Mouse (Mus musculus) cerebellum, postnatal 25 days (tissue): ENCODE results near the gene Fbxo44.
A peak's percentile ranks its signal among the peaks of the same experiment; 100 is the strongest.

Source experiments
- DNase-seq, 2 experiments: peaks; one replicate each; pipeline ENCODE4 v3.0.0; 2021; ENCODE audit warnings: mixed read lengths in 2 of 2

Gene Fbxo44

DNA sequence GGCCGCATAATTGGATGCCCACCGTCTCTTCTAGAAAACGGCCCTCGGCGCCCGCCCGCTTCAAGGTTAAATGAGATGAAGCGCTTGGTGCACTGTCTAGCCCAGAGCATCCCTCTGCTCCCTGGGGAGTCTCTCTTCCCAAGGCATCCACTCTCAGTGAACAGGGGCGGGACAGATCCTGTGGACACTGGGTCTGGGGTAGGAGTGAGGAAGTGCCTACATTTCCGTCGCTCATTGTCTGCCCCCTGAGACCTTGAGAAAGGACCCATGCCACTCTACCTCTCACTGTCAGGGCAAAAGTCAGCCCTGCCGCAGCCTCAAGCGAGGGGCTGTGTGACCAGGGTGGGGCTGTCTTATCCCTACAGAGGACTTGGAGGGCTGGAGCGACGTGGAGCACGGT is 4.2 kb upstream of the Fbxo44 start:
- DNase-seq = no peak

DNA sequence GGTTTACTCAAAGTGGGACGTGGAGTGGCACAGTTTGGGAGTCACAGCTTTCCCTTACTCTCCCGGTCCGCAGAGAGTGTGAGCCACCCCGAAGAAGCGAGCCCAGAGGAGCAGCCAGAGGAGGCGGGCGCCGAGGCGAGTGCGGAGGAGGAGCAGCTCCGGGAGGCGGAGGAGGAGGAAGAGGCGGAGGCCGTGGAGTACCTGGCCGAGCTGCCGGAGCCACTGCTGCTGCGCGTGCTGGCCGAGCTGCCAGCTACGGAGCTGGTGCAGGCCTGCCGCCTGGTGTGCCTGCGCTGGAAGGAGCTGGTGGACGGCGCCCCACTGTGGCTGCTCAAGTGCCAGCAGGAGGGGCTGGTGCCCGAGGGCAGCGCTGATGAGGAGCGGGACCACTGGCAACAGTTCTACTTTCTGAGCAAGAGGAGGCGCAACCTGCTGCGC is 3.7 kb upstream of the Fbxo44 start:
- peak; percentile 69 to 77 for DNase-seq

DNA sequence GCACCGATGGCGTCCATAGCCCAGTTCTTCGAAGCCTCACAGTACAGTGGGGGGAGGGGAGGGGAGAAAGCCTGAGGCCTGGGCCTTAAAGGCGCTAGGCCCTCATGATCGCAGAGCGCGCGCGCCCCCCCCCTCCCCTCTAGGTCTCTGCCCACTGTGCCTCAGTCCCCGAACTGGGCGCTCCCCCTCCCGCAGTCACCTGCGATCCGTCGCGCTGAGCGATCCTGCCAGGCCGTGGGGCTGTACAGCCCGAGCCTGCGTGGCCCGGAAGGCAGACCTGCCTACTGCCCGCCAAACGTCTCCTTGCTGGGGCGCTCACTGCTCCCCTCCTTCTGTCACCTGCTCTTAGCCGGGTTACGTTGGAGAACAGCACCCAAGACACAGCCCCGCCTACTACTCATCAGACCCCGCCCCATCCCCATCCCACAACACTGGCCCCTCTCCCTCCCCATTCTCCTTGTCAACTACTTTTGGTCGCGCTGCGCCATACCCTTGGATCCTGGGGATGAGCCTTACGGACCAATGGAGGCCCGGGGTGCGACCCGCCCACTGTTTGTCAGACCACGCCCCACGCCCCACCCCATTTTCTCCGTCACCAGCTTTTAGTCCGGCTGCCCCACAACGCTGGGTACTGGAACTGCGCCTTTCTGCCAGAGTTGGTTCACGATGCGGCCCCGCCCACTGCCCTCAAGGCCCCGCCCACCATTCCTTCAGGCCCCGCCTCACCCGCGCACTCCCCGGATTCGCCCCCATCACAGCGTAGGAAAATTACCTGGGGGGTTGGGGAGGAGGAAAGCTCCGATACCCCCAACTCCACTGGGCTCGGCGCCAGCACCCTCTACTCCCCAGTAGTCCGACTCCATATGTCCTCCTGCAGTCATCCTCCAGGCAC is 492 bp downstream of the Fbxo44 start:
- DNase-seq = peak; percentile 98

DNA sequence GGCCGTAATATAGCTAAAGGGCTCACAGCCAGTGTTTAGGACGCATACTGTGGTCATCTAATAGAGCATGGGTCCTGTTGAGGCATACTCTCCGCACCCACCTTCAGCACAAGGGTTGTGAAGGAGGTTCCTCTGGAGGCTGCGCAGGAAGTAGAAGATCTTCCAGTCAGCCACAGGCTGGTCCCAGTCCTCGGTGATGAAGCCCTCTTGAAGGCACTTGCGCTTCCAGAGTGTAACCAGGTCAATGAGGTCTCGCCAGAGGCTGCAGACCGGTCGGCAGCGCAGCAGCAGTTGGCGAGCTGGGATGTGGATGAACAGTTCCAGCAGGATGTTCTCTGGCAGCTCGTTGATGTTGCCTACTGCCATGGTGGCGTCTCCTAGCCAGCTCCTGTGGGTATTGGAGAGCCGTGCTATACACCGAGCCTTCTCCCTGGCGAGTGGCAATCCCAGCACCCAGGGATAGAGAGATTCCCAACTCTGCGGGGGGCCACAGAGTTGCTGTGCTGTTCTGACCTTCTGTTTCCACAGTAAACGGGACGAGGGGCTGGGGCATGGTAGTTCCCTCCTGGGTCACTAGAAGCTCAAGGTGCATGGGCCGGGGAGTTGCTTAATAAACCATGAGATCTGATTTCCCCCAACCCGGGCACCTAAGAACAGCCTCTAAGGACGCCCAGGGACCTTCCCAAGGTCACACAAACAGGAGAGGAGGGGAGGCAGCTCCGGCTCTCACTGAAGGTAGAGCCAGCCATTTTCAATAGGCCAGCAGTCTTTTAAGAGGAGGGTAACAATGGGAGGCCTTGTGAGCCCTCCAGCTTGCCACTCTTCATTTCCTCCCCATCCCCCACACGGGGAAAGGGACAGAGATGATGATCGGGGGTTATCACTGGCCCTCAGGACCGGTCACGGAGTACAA is 1.6 kb downstream of the Fbxo44 start:
- peak; percentile 66 for DNase-seq

DNA sequence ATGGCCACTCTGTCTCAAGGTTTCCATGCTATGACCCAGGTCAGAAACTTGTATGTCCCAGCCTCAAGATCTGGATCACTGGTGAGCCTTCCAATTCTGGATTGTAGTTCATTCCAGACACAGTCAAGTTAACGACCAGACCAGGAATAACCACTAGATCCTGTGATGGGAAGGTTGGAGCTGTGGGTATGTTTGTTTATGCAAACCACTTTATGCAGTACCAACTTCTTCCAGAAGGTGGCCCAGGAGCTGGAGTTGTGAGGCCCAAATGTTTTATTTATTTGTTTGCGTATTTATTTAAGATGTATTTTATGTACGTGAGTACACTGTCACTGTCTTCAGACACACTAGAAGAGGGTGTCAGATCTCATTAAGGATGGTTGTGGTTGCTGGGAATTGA is 5.3 kb downstream of the Fbxo44 start:
- peak in 1 of 2 experiments; percentile 76 for DNase-seq

DNA sequence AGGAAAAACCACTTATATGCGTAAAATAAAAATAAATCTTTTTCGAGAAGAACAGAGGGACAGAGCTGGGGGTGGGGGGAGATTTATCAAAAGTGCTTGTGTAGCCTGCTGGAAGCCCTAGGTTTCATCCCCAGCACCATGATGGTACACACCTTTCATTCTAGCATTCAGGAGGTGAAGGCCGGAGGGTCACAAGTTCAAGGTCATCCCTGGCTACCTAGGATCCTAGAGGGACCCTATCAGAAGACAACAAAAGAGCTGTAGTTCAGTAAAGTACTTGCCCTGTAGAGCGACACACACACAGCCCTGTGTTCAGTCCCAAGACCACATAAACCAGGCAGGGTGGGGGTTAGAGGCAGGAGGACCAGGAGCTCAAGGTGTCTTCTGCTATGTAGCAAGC is 6.3 kb downstream of the Fbxo44 start:
- no peak for DNase-seq

DNA sequence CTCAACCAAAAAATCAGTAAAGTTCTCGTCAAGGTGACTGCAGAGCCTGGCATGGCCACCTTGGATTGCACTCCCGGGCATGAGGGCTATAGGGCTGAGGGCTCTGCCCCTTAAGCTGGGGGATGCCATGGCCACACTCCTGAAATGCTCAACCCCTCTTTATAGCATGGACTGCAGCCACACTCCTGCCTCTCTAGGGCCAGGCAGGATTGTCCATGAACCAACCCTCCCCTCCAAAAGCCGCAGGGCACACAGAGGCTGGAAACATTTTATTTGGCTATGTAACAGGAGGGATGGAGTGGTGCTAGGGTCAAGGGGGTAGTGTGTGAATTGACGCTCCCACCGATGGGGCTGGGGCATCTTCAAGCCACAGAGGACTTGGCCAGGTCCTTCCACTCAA is 7.7 kb downstream of the Fbxo44 start:
- no peak for DNase-seq

DNA sequence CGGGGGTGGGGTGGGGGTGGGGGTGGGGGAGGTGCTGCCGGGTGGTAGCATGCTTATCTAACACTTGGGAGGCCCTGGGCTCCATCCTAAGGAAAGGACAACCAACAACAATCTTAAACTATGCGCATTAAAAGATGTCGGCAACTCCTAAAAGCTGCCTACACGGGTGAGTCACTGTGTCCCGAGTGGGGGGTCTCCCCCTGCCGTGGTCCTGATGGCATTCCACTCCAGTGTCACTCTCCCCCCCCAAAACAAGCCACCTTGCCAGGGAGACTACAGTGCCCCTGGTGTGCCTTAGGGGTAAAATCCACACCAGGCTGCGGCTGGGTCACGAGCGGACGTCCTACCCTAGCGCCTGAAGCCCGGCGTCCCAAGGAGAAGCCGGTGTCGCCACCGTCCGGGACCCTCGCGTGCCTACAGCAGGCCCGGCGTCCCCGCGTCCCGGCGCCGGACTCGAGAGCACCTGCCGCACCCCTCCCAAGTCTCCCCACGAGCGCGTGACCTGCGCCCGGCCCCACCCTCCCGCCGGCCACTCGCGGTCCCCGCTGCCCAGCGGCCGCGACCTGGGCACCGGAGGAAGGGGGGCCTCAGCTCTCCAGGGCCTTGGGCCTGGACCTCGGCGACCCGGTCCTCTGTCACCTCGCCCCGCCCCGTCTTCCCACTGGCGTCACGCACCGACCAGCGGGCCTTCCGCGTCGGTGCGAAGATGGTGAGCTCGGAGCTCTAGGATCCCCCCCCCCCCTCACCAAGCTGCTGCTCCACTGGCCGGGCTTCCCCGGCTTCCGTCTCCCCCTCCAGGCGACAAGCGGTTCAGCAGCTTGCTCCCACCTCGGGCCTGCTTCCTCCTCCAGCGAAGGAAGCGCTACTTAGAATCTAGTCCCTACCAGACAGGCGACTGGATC is 8.8 kb downstream of the Fbxo44 start, which contains the start of gene Fbxo6:
Gene Fbxo6, minus strand, starts transcription at position 874 of the 902 bp plus-strand sequence.
- DNase-seq = peak; percentile 89 to 92

DNA sequence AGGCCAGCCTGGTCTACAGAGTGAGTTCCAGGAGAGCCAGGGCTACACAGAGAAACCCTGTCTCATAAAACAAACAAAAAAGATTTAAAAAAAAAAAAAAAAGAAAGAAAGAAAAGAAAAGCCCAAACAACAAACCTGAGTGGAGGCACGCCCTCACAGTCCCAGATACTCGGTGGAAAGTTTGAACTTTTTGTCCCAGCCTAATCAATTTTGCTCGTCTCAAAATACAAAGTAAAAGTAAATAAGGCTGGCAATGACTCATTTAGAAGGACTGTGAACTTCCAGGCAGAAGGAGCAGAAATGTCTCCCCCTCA is 9.4 kb downstream of the Fbxo44 start:
- DNase-seq = no peak

DNA sequence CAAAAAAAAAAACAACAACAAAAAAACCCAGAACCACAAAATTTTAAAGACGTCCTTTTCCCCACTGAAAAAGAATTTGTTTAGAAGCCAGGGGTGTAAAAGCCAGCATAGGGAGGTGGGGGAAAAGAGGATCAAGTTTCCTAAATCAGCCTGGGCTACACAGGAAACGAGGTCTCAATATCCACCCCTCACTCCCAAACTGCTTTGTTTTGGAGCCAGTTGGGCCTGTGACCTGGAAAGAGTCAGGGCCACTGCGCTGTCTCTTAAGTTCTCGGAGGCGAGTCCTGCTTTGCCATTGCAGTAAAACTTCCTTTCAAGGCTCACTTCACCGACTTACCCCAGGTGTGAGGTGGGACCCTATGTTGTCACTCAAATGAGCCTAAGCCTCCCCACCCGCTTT is 10.0 kb downstream of the Fbxo44 start:
- DNase-seq = no peak

DNA sequence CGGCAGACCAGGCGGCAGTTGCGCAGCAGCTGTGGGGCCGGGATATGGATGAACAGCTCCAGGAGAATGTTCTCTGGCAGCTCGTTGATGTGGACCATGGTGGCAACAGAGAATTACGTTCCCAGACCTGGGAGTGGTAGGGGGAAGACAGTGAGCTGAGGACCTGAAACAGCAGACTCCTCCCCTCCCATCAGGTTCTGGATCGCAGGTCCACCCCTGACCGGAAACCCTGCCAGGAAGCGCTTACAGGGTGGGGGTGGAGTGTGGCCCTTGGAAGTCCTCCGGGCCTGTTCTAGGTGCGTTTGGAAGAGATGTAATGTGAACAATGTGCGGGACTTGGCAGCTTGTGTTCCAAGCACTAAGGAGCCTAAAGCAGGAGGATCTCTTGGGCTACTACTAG is 10.7 kb downstream of the Fbxo44 start:
- no peak for DNase-seq

DNA sequence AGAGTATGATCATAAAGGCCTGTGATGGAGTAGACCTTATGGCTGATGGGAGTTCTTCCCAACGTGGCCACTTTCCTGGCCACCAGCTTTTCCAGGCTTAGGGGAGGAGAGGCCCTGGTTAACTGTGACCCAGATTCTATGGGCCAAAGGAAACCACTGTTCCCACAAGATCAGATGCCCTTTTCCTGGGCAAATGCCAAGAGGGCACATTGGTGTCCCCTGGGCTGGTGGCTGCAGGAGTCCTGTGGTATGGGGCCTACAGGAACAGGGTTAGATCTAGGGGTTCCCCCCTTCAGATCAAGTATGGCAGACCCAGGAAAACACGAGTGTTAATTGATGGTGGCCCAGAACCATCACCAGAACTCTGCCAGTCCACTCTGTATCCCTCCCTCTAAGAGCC is 12.6 kb downstream of the Fbxo44 start:
- DNase-seq = no peak

DNA sequence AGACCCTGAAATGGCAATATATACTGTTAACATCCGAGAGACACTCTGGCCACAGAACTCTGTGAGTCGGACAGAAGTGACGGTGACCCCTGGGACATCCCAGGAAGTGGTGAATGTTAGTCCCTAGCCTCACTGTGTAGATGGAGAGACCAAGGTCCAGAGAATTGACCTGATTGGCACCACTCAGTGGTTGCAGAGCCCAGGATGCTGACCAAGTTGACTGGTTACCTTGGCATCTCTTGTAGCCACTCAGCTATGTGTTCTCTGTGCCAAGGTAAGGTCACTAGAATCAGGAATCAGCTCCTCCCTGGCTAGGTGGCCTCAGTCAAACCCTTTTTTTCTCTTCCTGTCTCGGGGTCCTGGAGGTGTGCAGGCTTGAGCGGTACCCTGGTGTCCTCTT is 16.6 kb downstream of the Fbxo44 start:
- DNase-seq = no peak

DNA sequence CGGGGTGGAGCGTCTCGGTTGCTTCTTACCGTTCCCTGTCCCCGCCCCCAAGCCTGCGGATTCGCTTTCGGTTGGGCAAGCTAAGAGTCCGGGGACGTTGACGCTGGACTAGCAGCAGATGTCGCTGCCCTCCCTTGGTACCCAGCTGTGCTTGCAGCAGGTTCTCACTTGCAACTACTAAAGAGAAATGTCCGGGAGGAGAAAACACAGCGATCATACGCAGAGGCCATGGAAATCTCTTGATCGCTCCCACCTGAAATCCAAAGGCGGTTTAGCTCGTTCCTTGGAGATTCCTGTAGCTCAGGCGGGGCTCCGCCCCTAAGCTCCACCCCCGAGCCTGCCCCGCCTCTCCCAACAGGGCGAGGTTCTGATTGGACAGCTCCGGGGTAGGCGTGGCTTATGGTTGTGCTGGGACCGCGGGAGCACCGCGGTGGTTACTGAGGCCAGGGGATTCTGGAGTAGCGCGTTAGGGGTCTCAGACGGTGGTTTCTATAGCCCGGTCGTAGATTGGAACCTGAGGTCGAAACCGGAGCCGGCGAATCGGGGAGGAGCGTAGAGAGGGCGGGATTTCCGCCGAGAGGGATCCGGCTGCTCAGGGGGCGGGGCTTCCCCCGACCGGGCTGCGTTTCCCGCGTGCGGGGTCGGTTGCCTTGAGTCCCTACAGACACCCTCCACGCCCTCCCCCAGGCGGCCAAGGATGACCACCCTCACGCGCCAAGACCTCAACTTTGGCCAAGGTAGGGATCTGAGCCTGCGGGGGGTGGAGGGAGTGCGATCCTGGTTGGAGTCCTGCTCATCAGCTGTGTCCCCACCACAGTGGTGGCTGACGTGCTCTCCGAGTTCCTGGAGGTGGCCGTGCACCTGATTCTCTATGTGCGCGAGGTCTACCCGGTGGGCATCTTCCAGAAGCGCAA is 19.9 kb downstream of the Fbxo44 start:
- DNase-seq = peak; percentile 95 to 97

DNA sequence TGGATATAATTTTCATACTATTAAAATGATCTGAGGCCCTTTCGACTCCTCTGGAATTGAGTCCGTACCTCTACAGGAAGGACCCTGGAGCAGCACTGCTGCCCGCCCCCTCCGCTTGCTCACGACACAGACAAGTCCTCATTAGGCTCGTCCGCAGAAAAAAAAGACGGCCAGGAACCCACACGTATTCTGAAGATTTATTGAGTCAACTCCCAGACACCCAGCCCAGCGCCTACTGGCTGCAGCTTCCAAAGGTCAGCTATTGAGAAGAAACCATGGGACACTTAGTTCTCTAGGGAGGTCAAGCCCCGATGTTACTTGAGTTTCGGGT is 20.6 kb downstream of the Fbxo44 start:
- DNase-seq = no peak

DNA sequence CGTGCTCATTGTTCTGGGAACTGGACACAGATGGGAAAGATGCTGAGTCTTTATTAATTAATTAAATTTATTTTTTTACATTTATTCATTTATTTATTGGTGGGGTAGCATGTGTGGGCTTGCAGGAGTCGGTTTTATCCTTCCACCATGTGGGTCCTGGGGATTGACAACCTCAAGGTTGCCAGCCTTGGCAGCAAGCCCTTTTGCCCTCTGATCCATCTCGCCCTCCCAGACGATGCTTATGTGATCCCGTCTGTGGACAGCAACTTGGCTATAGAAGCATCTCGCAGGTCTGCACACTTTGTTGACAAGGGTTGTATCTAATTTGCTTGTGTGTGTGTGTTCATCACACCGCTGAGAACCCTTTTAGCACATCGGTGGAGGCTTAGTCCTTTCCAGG is 22.8 kb downstream of the Fbxo44 start:
- DNase-seq = no peak

DNA sequence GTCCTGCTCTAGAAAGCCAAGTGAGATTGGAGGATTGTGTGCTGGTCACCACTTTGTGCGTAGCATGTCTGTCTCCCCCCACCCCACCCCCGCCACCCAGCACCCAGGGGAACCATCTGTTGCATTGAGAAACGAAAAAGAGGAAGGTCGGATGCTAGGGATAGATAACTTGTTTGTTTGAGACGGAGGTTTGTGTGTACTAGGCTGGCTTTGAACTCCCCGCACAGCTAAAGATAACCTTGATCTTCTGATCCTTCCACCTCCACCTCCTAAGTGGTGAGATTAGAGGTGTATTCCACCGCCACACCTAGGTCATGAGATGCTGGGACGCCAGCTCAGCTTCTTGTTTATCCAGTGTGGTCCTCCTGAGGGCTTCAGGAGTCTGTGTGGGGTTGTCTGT is 25.3 kb downstream of the Fbxo44 start:
- DNase-seq = no peak

DNA sequence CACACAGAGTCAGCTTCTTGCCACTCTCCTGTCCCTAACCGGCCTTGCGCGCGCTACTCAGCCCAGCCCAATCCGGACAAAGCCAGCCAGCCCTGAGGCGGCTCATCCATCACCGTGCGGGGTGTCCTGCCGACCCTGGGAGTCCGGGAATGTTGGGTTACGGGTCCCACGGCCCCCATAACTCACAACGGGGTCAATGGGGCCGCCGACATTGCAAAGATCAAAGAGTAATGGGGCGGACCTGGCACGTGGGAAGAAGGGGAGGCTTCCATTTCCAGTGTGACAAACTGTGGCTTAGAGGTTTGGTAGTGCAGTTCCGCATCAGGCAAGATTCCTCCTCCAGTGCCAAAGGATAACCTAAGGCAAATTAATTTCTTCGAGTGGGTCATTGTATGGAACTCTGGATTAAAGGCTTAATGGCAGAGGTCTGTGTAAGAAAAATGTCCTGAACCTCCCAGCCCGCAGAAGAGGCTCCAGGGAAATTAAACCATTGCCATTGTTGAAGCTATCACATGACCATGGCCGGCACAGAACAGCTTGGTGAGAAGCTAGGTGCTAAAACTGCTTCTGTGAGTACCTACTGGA is 28.7 kb downstream of the Fbxo44 start:
- DNase-seq = peak in 1 of 2 experiments; percentile 42

DNA sequence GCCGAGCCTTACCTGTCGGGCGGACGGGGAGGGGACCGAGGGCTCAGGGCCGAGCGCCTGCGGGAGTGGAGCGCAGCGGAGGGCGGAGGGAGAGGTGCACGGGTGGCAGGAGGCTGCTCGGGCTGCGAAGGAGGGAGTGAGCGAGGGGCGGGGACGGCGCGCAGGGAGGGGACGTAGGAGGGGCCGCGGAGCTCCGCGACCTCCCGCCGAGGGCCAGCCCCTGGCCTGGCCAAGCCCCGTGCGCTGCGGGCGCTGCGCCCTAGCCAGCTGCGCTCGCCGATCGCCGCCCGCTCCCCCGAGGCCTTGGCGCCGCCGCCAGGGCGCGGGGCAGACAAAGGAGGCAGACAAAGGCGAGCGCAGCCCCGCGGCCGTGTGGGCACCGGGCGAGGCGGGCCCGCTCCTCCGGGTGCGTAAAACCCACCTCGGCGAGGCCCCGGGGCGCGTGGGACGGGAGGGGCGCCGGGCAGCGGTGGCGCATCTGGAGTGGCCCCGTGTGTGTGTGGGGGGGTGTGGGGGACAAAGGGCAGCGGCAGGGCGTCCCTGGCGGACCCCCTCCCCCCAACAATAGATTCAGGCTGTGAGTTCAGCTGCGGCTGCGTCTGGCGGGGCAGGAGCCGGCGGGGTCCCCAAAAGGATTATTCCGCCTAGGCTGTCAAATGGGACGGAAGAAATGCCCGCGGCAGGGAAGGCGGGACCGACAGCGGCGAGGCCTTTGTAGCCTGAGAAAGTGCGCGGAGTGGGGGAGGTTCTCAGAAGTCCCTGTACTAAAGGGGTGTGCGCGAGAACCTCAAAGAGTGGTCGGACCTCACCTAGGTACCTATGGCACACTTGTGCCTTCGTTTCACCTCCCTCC is 29.5 kb downstream of the Fbxo44 start, which contains the start of gene Draxin:
Gene Draxin, minus strand, starts transcription at position 138 of the 853 bp plus-strand sequence.
- peak; percentile 41 to 68 for DNase-seq

DNA sequence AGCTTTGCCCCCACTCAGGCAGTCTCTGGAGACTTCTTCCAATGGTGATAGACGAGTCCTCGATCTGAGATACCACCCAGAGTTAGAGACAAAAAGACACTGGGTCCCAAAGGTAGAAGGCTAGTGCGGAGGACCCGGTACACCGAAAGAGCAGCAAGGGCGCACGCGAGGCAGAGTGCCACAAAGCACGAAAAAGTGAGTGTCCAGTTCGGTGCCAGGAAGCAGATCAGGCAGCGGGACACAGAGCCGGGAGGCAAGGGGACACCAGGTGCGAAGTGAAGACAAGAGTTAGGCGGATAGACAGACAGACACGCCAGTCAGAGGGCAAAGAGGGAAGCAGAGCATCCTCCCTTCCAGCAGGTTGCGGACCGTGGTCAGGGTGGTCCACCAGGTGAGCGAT is 30.1 kb downstream of the Fbxo44 start, which contains the start of gene Mad2l2:
Gene Mad2l2, plus strand, starts transcription at position 252 of the 400 bp plus-strand sequence.
- no peak for DNase-seq
